Mouse (Mus musculus) ES-Bruce4 (cell line): ENCODE measurements around the gene Abracl.

Experiments used
- CTCF ChIP-seq: IDR thresholded peaks from one replicate; pipeline ENCODE4 v1.8.1; 2011; ENCODE audit warnings: low read depth, low read length
- EP300 ChIP-seq: IDR thresholded peaks from 2 replicates; pipeline ENCODE4 v1.6.1; 2011; ENCODE audit warnings: low read depth, low read length; ENCODE audit not compliant: insufficient read depth
- POLR2A ChIP-seq: IDR thresholded peaks from one replicate; pipeline ENCODE4 v1.8.1; 2011; ENCODE audit warnings: low read length; ENCODE audit not compliant: insufficient read depth

DNA sequence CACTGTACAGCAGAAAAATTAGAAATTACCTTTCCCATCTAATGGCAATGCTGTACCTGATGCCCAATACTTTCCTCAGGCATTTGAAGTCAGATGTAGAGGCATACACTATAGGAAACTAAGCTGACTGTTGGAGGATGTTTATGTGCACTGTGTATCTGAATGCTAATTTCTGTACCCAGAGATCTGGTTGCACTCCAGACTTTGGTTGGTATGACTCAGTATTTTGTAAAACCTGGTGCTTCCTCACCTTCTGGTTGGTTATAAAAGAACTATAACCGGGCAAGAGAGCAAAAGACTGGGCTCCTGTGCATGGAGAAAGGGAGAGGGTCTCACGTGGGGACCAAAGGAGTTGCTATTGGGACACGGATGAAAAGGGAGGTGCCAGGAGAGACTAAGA is 15.8 kb downstream of the Abracl start:
- TF ChIP-seq EP300 (no peak), POLR2A (no peak), CTCF (no peak)
